Mouse (Mus musculus): Measurements from ENCODE around the gene Pex11a. TPM values are rescaled to one million over a fixed set of nuclear protein-coding genes. Genes with fewer than 3 reads are reported as not detected.

The Pex11a gene
- polyA plus RNA-seq, 1 experiment from 2014 or later = 12.8 TPM

Other genes starting within 250 kb of the Pex11a start
- gene Rhcg, start 125.5 kb downstream of the Pex11a start, polyA plus RNA-seq (2015; fragmentation: Nextera tagmentation; extraction: Ambion mirVana) = 0.20 and 0.23 TPM in 2 replicates
- gene Ticrr, start 82.9 kb downstream of the Pex11a start, polyA plus RNA-seq (2015; fragmentation: Nextera tagmentation; extraction: Ambion mirVana) = 4.3 and 4.5 TPM in 2 replicates
- gene Kif7, start 27.4 kb downstream of the Pex11a start, polyA plus RNA-seq (2015; fragmentation: Nextera tagmentation; extraction: Ambion mirVana) = 1.2 and 1.4 TPM in 2 replicates
- not detected in 2 replicates for gene Plin1, start 10.2 kb downstream of the Pex11a start, polyA plus RNA-seq (2015; fragmentation: Nextera tagmentation; extraction: Ambion mirVana)
- 0.15 and 0.24 TPM in 2 replicates for gene Wdr93, start within 50 bp of the Pex11a start, polyA plus RNA-seq (2015; fragmentation: Nextera tagmentation; extraction: Ambion mirVana)
- 0.28 TPM in 1 of 2 replicates, not detected in the other for gene Mesp1, start 50.7 kb upstream of the Pex11a start, polyA plus RNA-seq (2015; fragmentation: Nextera tagmentation; extraction: Ambion mirVana)
- 2.6 and 3.1 TPM in 2 replicates for gene Mesp2, start 67.6 kb upstream of the Pex11a start, polyA plus RNA-seq (2015; fragmentation: Nextera tagmentation; extraction: Ambion mirVana)
- gene Anpep, start 117.9 kb upstream of the Pex11a start, polyA plus RNA-seq (2015; fragmentation: Nextera tagmentation; extraction: Ambion mirVana) = 248 and 311 TPM in 2 replicates
- 28.9 and 30.7 TPM in 2 replicates for gene Ap3s2, start 177.5 kb upstream of the Pex11a start, polyA plus RNA-seq (2015; fragmentation: Nextera tagmentation; extraction: Ambion mirVana)
- gene Arpin, start 192.2 kb upstream of the Pex11a start, polyA plus RNA-seq (2015; fragmentation: Nextera tagmentation; extraction: Ambion mirVana) = 58.0 and 60.8 TPM in 2 replicates